ENCODE assay signal across 11 mouse cellular contexts in the genomic region with DNA sequence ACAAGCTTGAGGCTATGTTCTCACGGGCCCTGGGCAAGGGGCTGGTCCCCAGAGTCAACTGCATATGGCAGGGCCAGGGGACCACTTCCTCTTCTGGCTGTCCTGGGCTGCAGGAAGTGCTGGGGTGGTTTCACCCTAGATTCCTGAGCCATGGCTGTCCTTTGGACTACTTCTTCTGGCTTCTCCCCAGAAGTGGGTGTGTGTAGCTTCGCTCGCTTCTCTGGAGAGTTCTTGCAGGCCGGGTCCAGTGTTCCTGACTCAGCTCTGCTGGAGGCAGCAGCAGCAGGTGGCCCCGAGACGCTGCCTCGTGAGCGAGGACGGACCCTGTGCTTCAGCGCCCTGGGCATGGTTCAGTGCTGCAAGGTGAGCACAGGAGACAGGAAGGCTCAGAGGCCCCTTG. TPM values are rescaled to one million over a fixed set of nuclear protein-coding genes. Genes with fewer than 3 reads are reported as not detected.
DNase-seq lines count a peak whose midpoint lies in the region; ATAC-seq and TF ChIP-seq lines count a peak whose summit lies in the region.
"Had no signal": no experiment of that assay in that cellular context is flagged by ENCODE, and none has a peak within 500 bp of the region (broad histone marks: within the 10 kb centered on the region; RNA-seq: fewer than 3 reads in every experiment).

No protein-coding gene starts in this region.

- no peak overlapping the region for H3K4me3 ChIP-seq in lung, postnatal 0 days (ENCODE audit: low read depth, low read length)
- H3K4me3 ChIP-seq in forebrain, postnatal 0 days (ENCODE audit: low read depth, low read length), result no peak overlapping the region

- ATAC-seq in lung, postnatal 0 days, result no peak
- ATAC-seq in granulocyte monocyte progenitor cell, adult 5-6 weeks (replicated peaks; ENCODE audit: poor library complexity, severe bottlenecking), result peak; percentile 65
- ATAC-seq in megakaryocyte, adult 5-6 weeks (ENCODE audit: poor library complexity, severe bottlenecking), result peak; percentile 55
- ATAC-seq in forebrain, postnatal 0 days, result no peak

- H3K36me3 ChIP-seq in lung, postnatal 0 days (ENCODE audit: insufficient read depth, low read length), result no peaks in the 10 kb centered on the region
- no peaks in the 10 kb centered on the region for H3K36me3 ChIP-seq in forebrain, postnatal 0 days (ENCODE audit: insufficient read depth)
- H3K36me3 ChIP-seq: midbrain, embryonic 12.5 days had no signal

- intact Hi-C loops in left cerebral cortex, postnatal 14 days (cut with DNase I), result loop anchor here (5.0 kb wide), 2 partner anchors 41 to 206 kb away; a partner anchor contains a TSS

- no peak for TF ChIP-seq CTCF in lung, postnatal 0 days (IDR thresholded peaks at IDR 0.05)
- TF ChIP-seq CTCF in forebrain, postnatal 0 days (IDR thresholded peaks at IDR 0.05; ENCODE audit: low read depth), result no peak

- no peak for TF ChIP-seq EP300 in lung, postnatal 0 days (IDR thresholded peaks at IDR 0.05)

- H3K4me2 ChIP-seq in lung, postnatal 0 days (replicated peaks; ENCODE audit: low read depth, low read length), result no peak overlapping the region
- H3K4me2 ChIP-seq in forebrain, postnatal 0 days (ENCODE audit: low read depth), result no peak overlapping the region

- no peaks in the 10 kb centered on the region for H3K27me3 ChIP-seq in lung, postnatal 0 days (replicated peaks; ENCODE audit: insufficient read depth, low read length)
- H3K27me3 ChIP-seq in forebrain, postnatal 0 days (ENCODE audit: insufficient read depth, low read length), result no peaks in the 10 kb centered on the region
- H3K27me3 ChIP-seq: neural tube, embryonic 13.5 days had no signal

- H3K9ac ChIP-seq in lung, postnatal 0 days (replicated peaks; ENCODE audit: low read depth), result no peak overlapping the region
- no peak overlapping the region for H3K9ac ChIP-seq in forebrain, postnatal 0 days

- H3K9me3 ChIP-seq in lung, postnatal 0 days (ENCODE audit: low read length), result no peaks in the 10 kb centered on the region
- no peaks in the 10 kb centered on the region for H3K9me3 ChIP-seq in forebrain, postnatal 0 days (ENCODE audit: low read length)
- H3K9me3 ChIP-seq: neural tube, embryonic 13.5 days had no signal

- DNase-seq in adrenal gland, postnatal 10 days, result peak; percentile 41
- DNase-seq in adrenal gland, postnatal 36 days, result no peak
- peak; percentile 11 for DNase-seq in lung, postnatal 0 days (ENCODE audit: low spot score)
- no peak for DNase-seq in lung, postnatal 14 days
- no peak for DNase-seq in forebrain, postnatal 0 days
- DNase-seq in left cerebral cortex, postnatal 14 days (ENCODE audit: low spot score in 2 of 2), result no peak
- DNase-seq: right cerebral cortex, postnatal 14 days had no signal

- H3K4me1 ChIP-seq in lung, postnatal 0 days (ENCODE audit: insufficient read depth, low read depth, low read length), result no peaks in the 10 kb centered on the region
- no peaks in the 10 kb centered on the region for H3K4me1 ChIP-seq in forebrain, postnatal 0 days (ENCODE audit: insufficient read depth)

- WGBS in lung, postnatal 0 days, result 81% methylated on average over 10 of the region's 10 CpGs
- 88% methylated on average over 10 of the region's 10 CpGs for WGBS in forebrain, postnatal 0 days

- H3K27ac ChIP-seq in lung, postnatal 0 days (ENCODE audit: low read length), result no peak overlapping the region
- no peak overlapping the region for H3K27ac ChIP-seq in forebrain, postnatal 0 days (ENCODE audit: low read depth, low read length)

RNA-seq across cellular contexts. Expression of a gene that starts 24.5 kb away (rescaled TPM):
- total RNA-seq in adrenal gland, postnatal 10 days (2021), result 1 to 10 TPM in 1 of 2 experiments, under 1 TPM in 1; 0.54 to 1.5 TPM
- under 1 TPM; 0.50 to 0.66 TPM for total RNA-seq in adrenal gland, postnatal 36 days (2021)
- polyA plus RNA-seq in lung, postnatal 0 days (2015; fragmentation: Nextera tagmentation; extraction: Ambion mirVana), result 2.7 and 3.3 TPM in 2 replicates
- total RNA-seq in granulocyte monocyte progenitor cell, adult 5-6 weeks (2014; fragmentation: Nextera tagmentation), result 2.8 and 3.1 TPM in 2 replicates
- total RNA-seq in granulocyte monocyte progenitor cell, adult 5-6 weeks (2017), result 0.77 and 0.78 TPM in 2 replicates
- 2.5 and 4.4 TPM in 2 replicates for total RNA-seq in megakaryocyte, adult 5-6 weeks (2015)
- 3.0 and 4.4 TPM in 2 replicates for total RNA-seq in megakaryocyte, adult 5-6 weeks (2017)
- total RNA-seq in forebrain, postnatal 0 days (2014; rRNA removed), result 12.1 and 12.2 TPM in 2 replicates
- polyA plus RNA-seq in forebrain, postnatal 0 days (2015; fragmentation: Nextera tagmentation; extraction: Ambion mirVana), result 8.7 and 14.2 TPM in 2 replicates
- 10 to 100 TPM; 17.4 to 20.5 TPM for total RNA-seq in left cerebral cortex, postnatal 14 days (2021)

RNA-seq across cellular contexts. Expression of a gene that starts 43.6 kb away (rescaled TPM):
- 10 to 100 TPM; 15.4 to 17.0 TPM for total RNA-seq in adrenal gland, postnatal 10 days (2021)
- total RNA-seq in adrenal gland, postnatal 36 days (2021), result 10 to 100 TPM; 16.4 to 25.6 TPM
- polyA plus RNA-seq in lung, postnatal 0 days (2015; fragmentation: Nextera tagmentation; extraction: Ambion mirVana), result 15.2 and 16.1 TPM in 2 replicates
- total RNA-seq in granulocyte monocyte progenitor cell, adult 5-6 weeks (2014; fragmentation: Nextera tagmentation), result 10.2 and 14.3 TPM in 2 replicates
- total RNA-seq in granulocyte monocyte progenitor cell, adult 5-6 weeks (2017), result 7.3 and 8.2 TPM in 2 replicates
- total RNA-seq in megakaryocyte, adult 5-6 weeks (2015), result 6.4 and 6.8 TPM in 2 replicates
- total RNA-seq in megakaryocyte, adult 5-6 weeks (2017), result 7.8 and 11.1 TPM in 2 replicates
- 30.0 and 39.1 TPM in 2 replicates for total RNA-seq in forebrain, postnatal 0 days (2014; rRNA removed)
- polyA plus RNA-seq in forebrain, postnatal 0 days (2015; fragmentation: Nextera tagmentation; extraction: Ambion mirVana), result 15.8 and 17.4 TPM in 2 replicates
- total RNA-seq in left cerebral cortex, postnatal 14 days (2021), result 10 to 100 TPM; 24.8 to 27.4 TPM

RNA-seq across cellular contexts. Expression of a gene that starts 46.2 kb away (rescaled TPM):
- total RNA-seq in adrenal gland, postnatal 10 days (2021), result 10 to 100 TPM; 18.9 to 23.6 TPM
- 10 to 100 TPM; 18.6 to 19.7 TPM for total RNA-seq in adrenal gland, postnatal 36 days (2021)
- polyA plus RNA-seq in lung, postnatal 0 days (2015; fragmentation: Nextera tagmentation; extraction: Ambion mirVana), result 10.3 and 11.0 TPM in 2 replicates
- 13.4 and 26.7 TPM in 2 replicates for total RNA-seq in granulocyte monocyte progenitor cell, adult 5-6 weeks (2014; fragmentation: Nextera tagmentation)
- 5.3 and 10.0 TPM in 2 replicates for total RNA-seq in granulocyte monocyte progenitor cell, adult 5-6 weeks (2017)
- 5.1 and 10.1 TPM in 2 replicates for total RNA-seq in megakaryocyte, adult 5-6 weeks (2015)
- total RNA-seq in megakaryocyte, adult 5-6 weeks (2017), result 4.7 and 7.2 TPM in 2 replicates
- 30.6 TPM in 2 replicates for total RNA-seq in forebrain, postnatal 0 days (2014; rRNA removed)
- 19.0 and 27.1 TPM in 2 replicates for polyA plus RNA-seq in forebrain, postnatal 0 days (2015; fragmentation: Nextera tagmentation; extraction: Ambion mirVana)
- 10 to 100 TPM; 49.0 to 63.8 TPM for total RNA-seq in left cerebral cortex, postnatal 14 days (2021)

Comparison
In these comparisons a context has a peak if more than half of its experiments do, and no peak if none do; other contexts are left out.
1. DNase-seq: peak in adrenal gland, postnatal 10 days (single experiment) and lung, postnatal 0 days (single experiment); none in adrenal gland, postnatal 36 days (0 of 2), lung, postnatal 14 days (single experiment), forebrain, postnatal 0 days (single experiment) and left cerebral cortex, postnatal 14 days (0 of 2).
2. ATAC-seq: peak in granulocyte monocyte progenitor cell, adult 5-6 weeks (single experiment) and megakaryocyte, adult 5-6 weeks (single experiment); none in lung, postnatal 0 days (single experiment) and forebrain, postnatal 0 days (single experiment).